Mouse (Mus musculus) adrenal gland, adult 2 months (tissue): ENCODE measurements around the gene Olfr1362. TPM values are rescaled to one million over a fixed set of nuclear protein-coding genes. Genes with fewer than 3 reads are reported as not detected.

Source experiments
- DNase-seq: peaks from one replicate; pipeline ENCODE4 v3.0.0; 2021
- long read RNA-seq: library from polyadenylated mRNA; stranded (forward); transcript quantifications from one replicate; pipeline ENCODE4 v2.0.0, GENCODE M21; 2021
- polyA plus RNA-seq: library from polyadenylated mRNA; depleted of rRNA; stranded (reverse); fragments of >200 nt; gene quantifications from 2 replicates; pipeline ENCODE4 v1.2.3, GENCODE M21; 2012; rRNA removed
- total RNA-seq, 2 experiments: library from RNA; stranded (reverse); gene quantifications; 2 replicates each; pipeline ENCODE4 v1.2.3; 2021

The Olfr1362 gene
- total RNA-seq, result not detected
- polyA plus RNA-seq, result 0.04 TPM in 1 of 2 replicates, not detected in the other
- long read RNA-seq, result 0 reads

DNA sequence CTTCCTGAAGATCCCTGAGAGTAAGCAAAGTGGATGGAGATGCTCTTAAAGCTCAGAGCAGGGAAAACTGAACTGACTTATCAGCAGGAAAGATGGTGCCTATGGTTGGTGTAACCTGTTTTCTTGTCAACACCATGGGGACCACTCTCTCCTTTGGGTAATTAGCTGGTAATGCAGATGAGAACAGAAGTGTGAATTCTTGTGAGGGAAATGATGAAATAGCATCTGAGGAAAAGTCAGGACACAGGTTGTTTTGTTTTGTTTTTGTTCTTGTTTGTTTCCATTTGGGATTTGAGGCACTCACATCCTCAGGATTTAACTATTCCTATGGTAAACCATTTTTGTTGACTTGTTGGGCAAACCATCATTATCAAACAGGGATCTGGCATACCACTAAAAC lies at the start of gene Olfr1362:
TSS of gene Olfr1362 (minus strand) at position 101 of the 400 bp plus-strand sequence.
- no peak for DNase-seq

DNA sequence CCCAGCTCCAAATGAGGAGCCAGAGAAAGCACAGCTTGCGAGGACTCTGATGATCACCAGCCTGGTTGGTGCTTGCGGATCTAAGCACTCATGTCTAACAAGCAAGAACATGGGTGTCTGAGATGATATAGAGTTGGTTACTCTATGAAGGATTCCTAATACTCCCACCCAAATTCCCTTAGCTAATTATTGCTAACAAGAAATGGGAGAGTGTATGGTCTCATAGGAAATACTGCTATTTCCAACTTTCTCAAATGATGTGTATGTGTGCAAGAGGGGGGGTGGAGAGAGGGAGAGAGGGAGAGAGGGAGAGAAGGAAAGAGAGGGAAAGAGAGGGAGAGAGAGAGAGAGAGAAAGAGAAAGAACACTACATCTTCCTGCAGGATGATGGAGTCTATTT lies 49.5 kb upstream of the Olfr1362 start, which contains the start of gene Olfr1361:
TSS of gene Olfr1361 (minus strand) at position 101 of the 400 bp plus-strand sequence.
- no peak for DNase-seq

DNA sequence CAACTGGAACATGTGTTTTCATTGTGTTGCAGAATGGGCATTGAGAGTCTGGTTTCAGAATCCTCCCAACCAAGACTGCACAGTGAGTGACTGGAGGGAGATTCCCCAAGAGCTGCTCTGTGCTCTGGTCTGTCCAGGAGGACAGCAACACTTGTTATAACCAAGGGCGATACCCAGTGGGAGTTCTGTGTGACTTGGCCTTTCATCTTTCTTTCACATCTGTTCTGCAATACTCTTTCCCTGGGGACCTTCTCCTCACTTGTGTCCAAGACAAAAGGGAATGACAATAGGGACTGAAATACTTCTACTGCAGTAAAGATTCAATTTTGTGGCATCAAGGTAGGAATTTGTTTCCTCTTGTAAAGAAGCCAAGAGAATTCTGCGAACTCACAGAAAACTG lies 28.6 kb upstream of the Olfr1362 start, which contains the start of gene Olfr11:
TSS of gene Olfr11 (minus strand) at position 101 of the 400 bp plus-strand sequence.
- no peak for DNase-seq

DNA sequence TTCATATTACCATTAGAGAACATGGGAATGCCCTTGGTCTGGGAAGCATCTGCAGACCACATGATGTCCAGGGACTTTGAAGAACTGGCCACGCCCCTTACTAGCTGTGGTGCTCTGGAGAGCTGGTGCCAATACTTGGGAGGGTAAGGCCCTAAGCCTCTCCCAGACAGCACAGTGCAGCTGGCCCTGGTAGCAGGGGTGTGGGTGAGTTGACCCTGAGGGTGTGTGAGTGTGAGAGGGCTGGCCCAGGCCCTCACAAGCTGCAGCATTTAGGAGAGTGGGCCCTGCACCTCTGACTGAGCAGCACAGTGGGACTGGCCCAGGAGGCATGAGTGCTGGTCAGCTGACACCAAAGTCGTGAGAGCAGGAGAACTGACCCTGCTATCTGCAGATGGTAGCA lies 22.2 kb downstream of the Olfr1362 start:
- DNase-seq, result no peak

GRCm38 (mm10) chr13:21581659-21582058 lies 32.2 kb downstream of the Olfr1362 start, which contains the start of gene Olfr1364:
Gene Olfr1364, minus strand, starts transcription at chr13:21581759.
- DNase-seq, result no peak

Other genes with a start within 250 kb of the Olfr1362 start
Only the 30 nearest of the 34 such genes appear.
- gene Pgbd1, start 173.0 kb downstream of the Olfr1362 start, total RNA-seq, result under 1 TPM; 0.81 to 0.90 TPM
- 0.12 and 0.51 TPM in 2 replicates for gene Pgbd1, start 173.0 kb downstream of the Olfr1362 start, polyA plus RNA-seq
- gene Zscan26, start 160.3 kb downstream of the Olfr1362 start, total RNA-seq, result 10 to 100 TPM; 36.8 to 37.8 TPM
- gene Zscan26, start 160.3 kb downstream of the Olfr1362 start, polyA plus RNA-seq, result 3.6 and 5.3 TPM in 2 replicates
- gene Nkapl, start 145.5 kb downstream of the Olfr1362 start, total RNA-seq, result 1 to 10 TPM in 1 of 2 experiments, under 1 TPM in 1; 0.84 to 1.5 TPM
- gene Nkapl, start 145.5 kb downstream of the Olfr1362 start, polyA plus RNA-seq, result 0.43 and 0.70 TPM in 2 replicates
- gene Zkscan4, start 135.1 kb downstream of the Olfr1362 start, total RNA-seq, result 1 to 10 TPM; 1.8 to 3.6 TPM
- 0.46 and 0.85 TPM in 2 replicates for gene Zkscan4, start 135.1 kb downstream of the Olfr1362 start, polyA plus RNA-seq
- not detected for gene Gm10065, start 134.6 kb downstream of the Olfr1362 start, total RNA-seq
- 1.4 TPM in 1 of 2 replicates, not detected in the other for gene Gm10065, start 134.6 kb downstream of the Olfr1362 start, polyA plus RNA-seq
- 10 to 100 TPM; 13.3 to 14.2 TPM for gene AK157302, start 118.8 kb downstream of the Olfr1362 start, total RNA-seq
- 0.09 TPM in 1 of 2 replicates, not detected in the other for gene AK157302, start 118.8 kb downstream of the Olfr1362 start, polyA plus RNA-seq
- gene Gm11273, start 112.6 kb downstream of the Olfr1362 start, total RNA-seq, result 100 to 1,000 TPM in 1 of 2 experiments, 10 to 100 TPM in 1; 95.4 to 165 TPM
- gene Gm11273, start 112.6 kb downstream of the Olfr1362 start, polyA plus RNA-seq, result 56.6 and 56.8 TPM in 2 replicates
- 10 to 100 TPM; 13.9 to 17.1 TPM for gene Zkscan8, start 82.9 kb downstream of the Olfr1362 start, total RNA-seq
- gene Zkscan8, start 82.9 kb downstream of the Olfr1362 start, polyA plus RNA-seq, result 1.2 and 1.5 TPM in 2 replicates
- not detected for gene Olfr1366, start 71.2 kb downstream of the Olfr1362 start, total RNA-seq
- gene Olfr1366, start 71.2 kb downstream of the Olfr1362 start, polyA plus RNA-seq, result not detected in 2 replicates
- not detected for gene Olfr1535, start 54.1 kb downstream of the Olfr1362 start, total RNA-seq
- not detected in 2 replicates for gene Olfr1535, start 54.1 kb downstream of the Olfr1362 start, polyA plus RNA-seq
- gene Olfr1364, start 32.3 kb downstream of the Olfr1362 start, total RNA-seq, result not detected
- gene Olfr1364, start 32.3 kb downstream of the Olfr1362 start, polyA plus RNA-seq, result not detected in 2 replicates
- not detected for gene Olfr11, start 28.5 kb upstream of the Olfr1362 start, total RNA-seq
- gene Olfr11, start 28.5 kb upstream of the Olfr1362 start, polyA plus RNA-seq, result not detected in 2 replicates
- gene Olfr1361, start 49.4 kb upstream of the Olfr1362 start, total RNA-seq, result not detected
- not detected in 2 replicates for gene Olfr1361, start 49.4 kb upstream of the Olfr1362 start, polyA plus RNA-seq
- not detected for gene Olfr1360, start 63.4 kb upstream of the Olfr1362 start, total RNA-seq
- not detected in 2 replicates for gene Olfr1360, start 63.4 kb upstream of the Olfr1362 start, polyA plus RNA-seq
- gene Olfr1359, start 84.1 kb upstream of the Olfr1362 start, total RNA-seq, result not detected
- gene Olfr1359, start 84.1 kb upstream of the Olfr1362 start, polyA plus RNA-seq, result not detected in 2 replicates
- gene Hist1h2bl, start 102.1 kb upstream of the Olfr1362 start, total RNA-seq, result 10 to 100 TPM; 24.1 to 36.9 TPM
- 0.49 and 1.3 TPM in 2 replicates for gene Hist1h2bl, start 102.1 kb upstream of the Olfr1362 start, polyA plus RNA-seq
- 10 to 100 TPM; 28.5 to 38.1 TPM for gene Hist1h2ai, start 102.4 kb upstream of the Olfr1362 start, total RNA-seq
- gene Hist1h2ai, start 102.4 kb upstream of the Olfr1362 start, polyA plus RNA-seq, result 5.7 and 9.3 TPM in 2 replicates
- gene Hist1h3h, start 103.6 kb upstream of the Olfr1362 start, total RNA-seq, result 10 to 100 TPM; 16.3 to 42.1 TPM
- gene Hist1h3h, start 103.6 kb upstream of the Olfr1362 start, polyA plus RNA-seq, result 5.5 and 8.7 TPM in 2 replicates
- 1 to 10 TPM; 6.5 to 7.0 TPM for gene Hist1h2bm, start 108.0 kb upstream of the Olfr1362 start, total RNA-seq
- 0.28 and 0.56 TPM in 2 replicates for gene Hist1h2bm, start 108.0 kb upstream of the Olfr1362 start, polyA plus RNA-seq
- 10 to 100 TPM in 1 of 2 experiments, 1 to 10 TPM in 1; 7.5 to 11.4 TPM for gene Hist1h4j, start 121.0 kb upstream of the Olfr1362 start, total RNA-seq
- 0.52 TPM in 2 replicates for gene Hist1h4j, start 121.0 kb upstream of the Olfr1362 start, polyA plus RNA-seq
- gene Hist1h4k, start 136.5 kb upstream of the Olfr1362 start, total RNA-seq, result 100 to 1,000 TPM in 1 of 2 experiments, 10 to 100 TPM in 1; 76.0 to 101 TPM
- gene Hist1h4k, start 136.5 kb upstream of the Olfr1362 start, polyA plus RNA-seq, result 10.2 and 12.5 TPM in 2 replicates
- 10 to 100 TPM; 10.8 to 11.1 TPM for gene Hist1h2ak, start 139.8 kb upstream of the Olfr1362 start, total RNA-seq
- 5.4 and 7.8 TPM in 2 replicates for gene Hist1h2ak, start 139.8 kb upstream of the Olfr1362 start, polyA plus RNA-seq
- 10 to 100 TPM; 16.7 to 17.2 TPM for gene Hist1h2bn, start 140.1 kb upstream of the Olfr1362 start, total RNA-seq
- gene Hist1h2bn, start 140.1 kb upstream of the Olfr1362 start, polyA plus RNA-seq, result 2.5 and 8.2 TPM in 2 replicates
- gene Hist1h1b, start 166.6 kb upstream of the Olfr1362 start, total RNA-seq, result 10 to 100 TPM; 11.6 to 11.7 TPM
- 0.34 and 0.37 TPM in 2 replicates for gene Hist1h1b, start 166.6 kb upstream of the Olfr1362 start, polyA plus RNA-seq
- 10 to 100 TPM; 41.4 to 42.7 TPM for gene Hist1h3i, start 169.3 kb upstream of the Olfr1362 start, total RNA-seq
- gene Hist1h3i, start 169.3 kb upstream of the Olfr1362 start, polyA plus RNA-seq, result 16.8 and 25.5 TPM in 2 replicates
- 1 to 10 TPM; 3.4 to 4.6 TPM for gene Hist1h2an, start 173.2 kb upstream of the Olfr1362 start, total RNA-seq
- gene Hist1h2an, start 173.2 kb upstream of the Olfr1362 start, polyA plus RNA-seq, result 4.2 TPM in 1 of 2 replicates, not detected in the other
- gene Hist1h2bp, start 173.4 kb upstream of the Olfr1362 start, total RNA-seq, result 10 to 100 TPM in 1 of 2 experiments, 1 to 10 TPM in 1; 8.5 to 10.7 TPM
- 1.6 TPM in 1 of 2 replicates, not detected in the other for gene Hist1h2bp, start 173.4 kb upstream of the Olfr1362 start, polyA plus RNA-seq
- gene Hist1h2bq, start 196.2 kb upstream of the Olfr1362 start, total RNA-seq, result 10 to 100 TPM; 35.5 to 55.7 TPM
- 13.1 and 16.6 TPM in 2 replicates for gene Hist1h2bq, start 196.2 kb upstream of the Olfr1362 start, polyA plus RNA-seq
- gene Hist1h2ao, start 196.4 kb upstream of the Olfr1362 start, total RNA-seq, result 10 to 100 TPM; 16.1 to 19.4 TPM
- not detected in 2 replicates for gene Hist1h2ao, start 196.4 kb upstream of the Olfr1362 start, polyA plus RNA-seq
- gene Hist1h4m, start 197.7 kb upstream of the Olfr1362 start, total RNA-seq, result 100 to 1,000 TPM; 165 to 190 TPM
- gene Hist1h4m, start 197.7 kb upstream of the Olfr1362 start, polyA plus RNA-seq, result 4.5 TPM in 1 of 2 replicates, not detected in the other